Mouse (Mus musculus): ENCODE data around the gene Keg1. TPM values are rescaled to one million over a fixed set of nuclear protein-coding genes. Genes with fewer than 3 reads are reported as not detected.
"Not testable (repeated sequence)": the region's sequence is repeated elsewhere in the genome, so short reads cannot be mapped to it uniquely, and the experiment has no call there.

The Keg1 gene
- not detected in 2 replicates for polyA plus RNA-seq (2014; fragmentation: Nextera tagmentation; extraction: Ambion mirVana)

- no peak within 1 kb of the TSS for H3K9ac ChIP-seq (ENCODE audit: low read length)
- no peaks in the 10 kb centered on the region for H3K27me3 ChIP-seq (ENCODE audit: control insufficient read depth, insufficient read depth, low read length)
- no peak within 1 kb of the TSS for H3K27ac ChIP-seq (replicated peaks in 1 of 2; ENCODE audit: control insufficient read depth in 1 of 2, insufficient read depth in 1 of 2, low read depth in 2 of 2, low read length in 2 of 2)
- no peak within 1 kb of the TSS for H3K4me3 ChIP-seq (ENCODE audit: control insufficient read depth in 1 of 2, insufficient read depth in 1 of 2, low read depth in 1 of 2, low read length in 2 of 2)
- ATAC-seq (ENCODE audit: insufficient number of reproducible peaks, insufficient read depth, low FRiP score, low read depth): no peak
- H3K36me3 ChIP-seq (ENCODE audit: control insufficient read depth, insufficient read depth, low read length): no peaks in the 10 kb centered on the region
- H3K4me2 ChIP-seq (ENCODE audit: low read length): no peak within 1 kb of the TSS
- WGBS: 75% methylated on average over 3 of the region's 3 CpGs
- H3K4me1 ChIP-seq (ENCODE audit: control insufficient read depth in 2 of 2, insufficient read depth in 2 of 2, low read length in 2 of 2): no peaks in the 10 kb centered on the region
- H3K9me3 ChIP-seq (ENCODE audit: control insufficient read depth, low read length): no peaks in the 10 kb centered on the region
These were observed at the start of gene Keg1 for GRCm38 (mm10) chr19:12695590-12695989. Gene Keg1, plus strand, starts transcription at chr19:12695786.

GRCm38 (mm10) chr19:12649511-12649910, 46.1 kb upstream of the Keg1 start:
- Histone ChIP-seq H3K36me3 (ENCODE audit: control insufficient read depth, insufficient read depth, low read length) (no peaks in the 10 kb centered on the region), H3K4me1 (ENCODE audit: control insufficient read depth in 2 of 2, insufficient read depth in 2 of 2, low read length in 2 of 2) (no peaks in the 10 kb centered on the region), H3K4me2 (ENCODE audit: low read length) (no peak overlapping the region), H3K4me3 (ENCODE audit: control insufficient read depth in 1 of 2, insufficient read depth in 1 of 2, low read depth in 1 of 2, low read length in 2 of 2) (no peak overlapping the region), H3K27ac (replicated peaks in 1 of 2; ENCODE audit: control insufficient read depth in 1 of 2, insufficient read depth in 1 of 2, low read depth in 2 of 2, low read length in 2 of 2) (no peak overlapping the region), H3K9ac (ENCODE audit: low read length) (no peak overlapping the region), H3K27me3 (ENCODE audit: control insufficient read depth, insufficient read depth, low read length) (no peaks in the 10 kb centered on the region), H3K9me3 (ENCODE audit: control insufficient read depth, low read length) (0 out of 2 replicates have a peak, but pooled peaks cover 3% of the 10 kb centered on the region)
- ATAC-seq (ENCODE audit: insufficient number of reproducible peaks, insufficient read depth, low FRiP score, low read depth): no peak

- Histone ChIP-seq H3K4me3 (ENCODE audit: control insufficient read depth in 1 of 2, insufficient read depth in 1 of 2, low read depth in 1 of 2, low read length in 2 of 2) (no peak overlapping the region), H3K4me1 (ENCODE audit: control insufficient read depth in 2 of 2, insufficient read depth in 2 of 2, low read length in 2 of 2) (no peaks in the 10 kb centered on the region), H3K9ac (ENCODE audit: low read length) (no peak overlapping the region), H3K27ac (replicated peaks in 1 of 2; ENCODE audit: control insufficient read depth in 1 of 2, insufficient read depth in 1 of 2, low read depth in 2 of 2, low read length in 2 of 2) (no peak overlapping the region), H3K27me3 (ENCODE audit: control insufficient read depth, insufficient read depth, low read length) (no peaks in the 10 kb centered on the region), H3K36me3 (ENCODE audit: control insufficient read depth, insufficient read depth, low read length) (no peaks in the 10 kb centered on the region), H3K9me3 (ENCODE audit: control insufficient read depth, low read length) (peaks cover 10% of the 10 kb centered on the region; the same call in 1 of the 2 replicates), H3K4me2 (ENCODE audit: low read length) (no peak overlapping the region)
- 62% methylated on average over 1 of the region's 1 CpGs for WGBS
- no peak for ATAC-seq (ENCODE audit: insufficient number of reproducible peaks, insufficient read depth, low FRiP score, low read depth)
These were observed 29.4 kb upstream of the Keg1 start for GRCm38 (mm10) chr19:12666156-12666555.

- H3K27me3 ChIP-seq (ENCODE audit: control insufficient read depth, insufficient read depth, low read length); H3K9ac ChIP-seq (ENCODE audit: low read length); ATAC-seq (ENCODE audit: insufficient number of reproducible peaks, insufficient read depth, low FRiP score, low read depth); H3K4me2 ChIP-seq (ENCODE audit: low read length); H3K27ac ChIP-seq (replicated peaks in 1 of 2; ENCODE audit: control insufficient read depth in 1 of 2, insufficient read depth in 1 of 2, low read depth in 2 of 2, low read length in 2 of 2); H3K4me3 ChIP-seq (ENCODE audit: control insufficient read depth in 1 of 2, insufficient read depth in 1 of 2, low read depth in 1 of 2, low read length in 2 of 2); H3K9me3 ChIP-seq (ENCODE audit: control insufficient read depth, low read length); H3K36me3 ChIP-seq (ENCODE audit: control insufficient read depth, insufficient read depth, low read length); H3K4me1 ChIP-seq (ENCODE audit: control insufficient read depth in 2 of 2, insufficient read depth in 2 of 2, low read length in 2 of 2): not testable (repeated sequence)
- 78% methylated on average over 3 of the region's 3 CpGs for WGBS
These were observed 27.0 kb upstream of the Keg1 start for GRCm38 (mm10) chr19:12668601-12669000.

GRCm38 (mm10) chr19:12670139-12670538, 25.4 kb upstream of the Keg1 start, which contains the start of gene Olfr1442:
Gene Olfr1442, plus strand, starts transcription at chr19:12670439.
- H3K36me3 ChIP-seq (ENCODE audit: control insufficient read depth, insufficient read depth, low read length): no peaks in the 10 kb centered on the region
- no peaks in the 10 kb centered on the region for H3K9me3 ChIP-seq (ENCODE audit: control insufficient read depth, low read length)
- H3K27ac ChIP-seq (replicated peaks in 1 of 2; ENCODE audit: control insufficient read depth in 1 of 2, insufficient read depth in 1 of 2, low read depth in 2 of 2, low read length in 2 of 2): no peak within 1 kb of the TSS
- H3K4me3 ChIP-seq (ENCODE audit: control insufficient read depth in 1 of 2, insufficient read depth in 1 of 2, low read depth in 1 of 2, low read length in 2 of 2): no peak within 1 kb of the TSS
- H3K4me2 ChIP-seq (ENCODE audit: low read length): no peak within 1 kb of the TSS
- H3K4me1 ChIP-seq (ENCODE audit: control insufficient read depth in 2 of 2, insufficient read depth in 2 of 2, low read length in 2 of 2): no peaks in the 10 kb centered on the region
- H3K9ac ChIP-seq (ENCODE audit: low read length): no peak within 1 kb of the TSS
- H3K27me3 ChIP-seq (ENCODE audit: control insufficient read depth, insufficient read depth, low read length): no peaks in the 10 kb centered on the region
- no peak for ATAC-seq (ENCODE audit: insufficient number of reproducible peaks, insufficient read depth, low FRiP score, low read depth)

- Histone ChIP-seq H3K4me3 (ENCODE audit: control insufficient read depth in 1 of 2, insufficient read depth in 1 of 2, low read depth in 1 of 2, low read length in 2 of 2) (no peak overlapping the region), H3K27me3 (ENCODE audit: control insufficient read depth, insufficient read depth, low read length) (no peaks in the 10 kb centered on the region), H3K4me2 (ENCODE audit: low read length) (no peak overlapping the region), H3K36me3 (ENCODE audit: control insufficient read depth, insufficient read depth, low read length) (no peaks in the 10 kb centered on the region), H3K9ac (ENCODE audit: low read length) (no peak overlapping the region), H3K4me1 (ENCODE audit: control insufficient read depth in 2 of 2, insufficient read depth in 2 of 2, low read length in 2 of 2) (no peaks in the 10 kb centered on the region), H3K9me3 (ENCODE audit: control insufficient read depth, low read length) (no peaks in the 10 kb centered on the region), H3K27ac (replicated peaks in 1 of 2; ENCODE audit: control insufficient read depth in 1 of 2, insufficient read depth in 1 of 2, low read depth in 2 of 2, low read length in 2 of 2) (no peak overlapping the region)
- no peak for ATAC-seq (ENCODE audit: insufficient number of reproducible peaks, insufficient read depth, low FRiP score, low read depth)
- 71% methylated on average over 4 of the region's 4 CpGs for WGBS
These were observed 24.5 kb upstream of the Keg1 start for GRCm38 (mm10) chr19:12671051-12671450.

- H3K9me3 ChIP-seq (ENCODE audit: control insufficient read depth, low read length): no peaks in the 10 kb centered on the region
- 55% methylated on average over 3 of the region's 3 CpGs for WGBS
- no peak for ATAC-seq (ENCODE audit: insufficient number of reproducible peaks, insufficient read depth, low FRiP score, low read depth)
These were observed 17.8 kb upstream of the Keg1 start, which contains the start of gene Olfr1443 for GRCm38 (mm10) chr19:12677812-12678211. Gene Olfr1443, plus strand, starts transcription at chr19:12678112.

GRCm38 (mm10) chr19:12684638-12685037, 10.9 kb upstream of the Keg1 start:
- no peak overlapping the region for H3K4me2 ChIP-seq (ENCODE audit: low read length)
- H3K4me1 ChIP-seq (ENCODE audit: control insufficient read depth in 2 of 2, insufficient read depth in 2 of 2, low read length in 2 of 2): no peaks in the 10 kb centered on the region
- ATAC-seq (ENCODE audit: insufficient number of reproducible peaks, insufficient read depth, low FRiP score, low read depth): no peak
- H3K9ac ChIP-seq (ENCODE audit: low read length): no peak overlapping the region
- no peak overlapping the region for H3K4me3 ChIP-seq (ENCODE audit: control insufficient read depth in 1 of 2, insufficient read depth in 1 of 2, low read depth in 1 of 2, low read length in 2 of 2)
- H3K9me3 ChIP-seq (ENCODE audit: control insufficient read depth, low read length): no peaks in the 10 kb centered on the region
- no peaks in the 10 kb centered on the region for H3K27me3 ChIP-seq (ENCODE audit: control insufficient read depth, insufficient read depth, low read length)
- H3K27ac ChIP-seq (replicated peaks in 1 of 2; ENCODE audit: control insufficient read depth in 1 of 2, insufficient read depth in 1 of 2, low read depth in 2 of 2, low read length in 2 of 2): no peak overlapping the region
- no peaks in the 10 kb centered on the region for H3K36me3 ChIP-seq (ENCODE audit: control insufficient read depth, insufficient read depth, low read length)

More at GRCm38 (mm10) chr19:12677812-12678211, 17.8 kb upstream of the Keg1 start, which contains the start of gene Olfr1443:
- Histone ChIP-seq H3K27me3 (ENCODE audit: control insufficient read depth, insufficient read depth, low read length) (no peaks in the 10 kb centered on the region), H3K4me3 (ENCODE audit: control insufficient read depth in 1 of 2, insufficient read depth in 1 of 2, low read depth in 1 of 2, low read length in 2 of 2) (no peak within 1 kb of the TSS), H3K9ac (ENCODE audit: low read length) (no peak within 1 kb of the TSS), H3K4me2 (ENCODE audit: low read length) (no peak within 1 kb of the TSS), H3K36me3 (ENCODE audit: control insufficient read depth, insufficient read depth, low read length) (no peaks in the 10 kb centered on the region), H3K27ac (replicated peaks in 1 of 2; ENCODE audit: control insufficient read depth in 1 of 2, insufficient read depth in 1 of 2, low read depth in 2 of 2, low read length in 2 of 2) (no peak within 1 kb of the TSS), H3K4me1 (ENCODE audit: control insufficient read depth in 2 of 2, insufficient read depth in 2 of 2, low read length in 2 of 2) (no peaks in the 10 kb centered on the region)
